Mouse (Mus musculus): ENCODE measurements around the gene Spata16.
"Not testable (repeated sequence)": the region's sequence is repeated elsewhere in the genome, so short reads cannot be mapped to it uniquely, and the experiment has no call there.

The Spata16 gene

DNA sequence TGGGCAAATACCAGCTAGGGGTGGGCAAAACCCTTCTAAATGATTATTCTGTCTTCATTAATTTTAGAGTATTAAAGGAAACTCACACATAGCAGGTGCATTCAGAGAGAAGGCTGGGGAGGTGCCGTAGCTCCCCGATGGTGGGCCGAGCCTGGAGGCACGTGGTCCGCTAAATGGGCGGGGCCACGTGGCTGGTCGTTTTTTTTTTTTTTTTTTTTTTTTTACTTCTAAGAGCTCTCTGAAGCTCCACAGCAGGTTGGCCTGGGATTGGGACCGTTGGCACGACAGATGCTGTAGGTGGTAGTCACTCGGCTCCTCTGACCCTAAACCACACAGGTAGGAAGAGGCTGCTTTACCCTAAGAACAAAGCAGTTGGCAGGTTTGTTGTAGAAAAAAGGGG lies at the start of gene Spata16:
Gene Spata16 (plus strand): TSS at position 219 of the 400 bp plus-strand sequence.
- no peak for DNase-seq (ENCODE audit: low spot score in 2 of 2)

DNA sequence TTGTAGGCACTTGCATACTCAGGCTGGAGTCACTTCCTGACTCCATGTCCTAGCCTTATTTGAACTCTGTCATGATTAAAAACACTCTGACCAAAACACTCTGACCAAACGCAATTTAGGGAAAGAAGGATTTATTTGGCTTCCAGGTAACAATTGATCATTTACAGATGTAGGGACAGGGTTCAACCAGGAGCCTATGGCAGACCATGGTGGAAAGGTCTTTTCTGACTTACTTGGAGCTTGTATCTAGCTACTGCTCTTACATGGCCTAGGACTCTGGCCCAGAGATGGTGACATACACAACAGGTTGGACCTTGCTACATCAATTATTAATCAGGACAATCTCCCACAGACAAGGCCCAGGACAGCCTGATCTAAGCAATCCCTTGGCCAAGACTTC lies 32.6 kb upstream of the Spata16 start:
- no peak for DNase-seq (ENCODE audit: low spot score in 2 of 2)

DNA sequence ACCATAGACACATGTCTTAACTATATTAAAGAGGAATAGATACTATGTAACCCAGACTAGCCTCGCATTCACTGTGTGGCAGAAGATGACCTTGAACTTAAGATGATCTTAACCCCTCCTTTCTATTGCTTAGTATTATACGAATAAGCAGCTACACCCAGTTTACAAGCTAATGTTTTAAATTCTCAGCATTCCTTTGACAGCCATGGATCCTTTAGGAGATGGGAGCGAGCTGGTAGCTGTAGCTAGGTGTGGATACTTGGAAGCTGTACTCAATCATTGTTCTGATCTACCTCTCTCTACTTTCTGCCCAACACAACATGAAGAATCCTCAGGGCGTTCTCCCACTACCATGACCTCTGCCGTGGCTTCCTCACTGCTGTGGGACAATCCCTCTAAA lies 28.9 kb upstream of the Spata16 start:
- DNase-seq (ENCODE audit: low spot score in 2 of 2) = no peak

DNA sequence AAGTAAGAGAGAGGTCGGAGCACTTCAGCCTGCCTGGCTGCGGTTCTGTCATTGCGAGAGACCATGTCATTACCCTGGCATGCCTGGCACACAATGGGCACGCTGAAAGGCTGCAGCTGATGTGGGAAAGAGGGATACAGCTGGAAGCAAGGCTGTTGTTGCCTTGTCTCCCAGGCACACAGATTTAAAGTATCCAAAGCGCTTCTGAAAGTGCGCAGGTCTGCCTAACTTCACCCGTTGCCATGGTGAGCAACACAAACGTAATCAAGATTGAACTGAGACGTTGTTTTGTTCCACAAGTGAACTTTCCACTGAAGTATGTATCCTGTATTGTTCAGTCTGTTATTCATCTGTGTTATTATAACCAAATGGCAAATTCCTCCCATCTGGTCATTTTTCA lies 1.8 kb downstream of the Spata16 start:
- peak in 1 of 2 experiments; percentile 15 for DNase-seq (ENCODE audit: low spot score in 2 of 2)

DNA sequence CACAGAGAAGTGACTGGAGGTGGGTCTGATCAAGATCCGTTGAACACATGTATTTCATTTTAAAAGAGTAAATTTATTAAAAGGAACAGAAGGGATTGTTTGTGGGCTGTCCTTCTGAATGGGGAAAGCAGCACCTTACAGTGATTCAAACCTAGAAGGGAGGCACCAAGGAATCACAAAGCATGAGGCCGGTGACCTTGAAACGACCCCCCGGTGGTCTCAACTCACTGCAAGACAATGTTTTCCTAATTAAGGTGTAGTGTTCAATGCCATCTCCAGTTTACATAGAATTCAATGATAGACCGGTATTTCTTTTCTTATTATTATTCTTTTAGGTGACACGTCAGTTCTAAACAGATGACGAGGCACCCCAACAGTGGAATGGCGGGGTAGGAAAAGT lies 2.4 kb downstream of the Spata16 start:
- no peak for DNase-seq (ENCODE audit: low spot score in 2 of 2)

DNA sequence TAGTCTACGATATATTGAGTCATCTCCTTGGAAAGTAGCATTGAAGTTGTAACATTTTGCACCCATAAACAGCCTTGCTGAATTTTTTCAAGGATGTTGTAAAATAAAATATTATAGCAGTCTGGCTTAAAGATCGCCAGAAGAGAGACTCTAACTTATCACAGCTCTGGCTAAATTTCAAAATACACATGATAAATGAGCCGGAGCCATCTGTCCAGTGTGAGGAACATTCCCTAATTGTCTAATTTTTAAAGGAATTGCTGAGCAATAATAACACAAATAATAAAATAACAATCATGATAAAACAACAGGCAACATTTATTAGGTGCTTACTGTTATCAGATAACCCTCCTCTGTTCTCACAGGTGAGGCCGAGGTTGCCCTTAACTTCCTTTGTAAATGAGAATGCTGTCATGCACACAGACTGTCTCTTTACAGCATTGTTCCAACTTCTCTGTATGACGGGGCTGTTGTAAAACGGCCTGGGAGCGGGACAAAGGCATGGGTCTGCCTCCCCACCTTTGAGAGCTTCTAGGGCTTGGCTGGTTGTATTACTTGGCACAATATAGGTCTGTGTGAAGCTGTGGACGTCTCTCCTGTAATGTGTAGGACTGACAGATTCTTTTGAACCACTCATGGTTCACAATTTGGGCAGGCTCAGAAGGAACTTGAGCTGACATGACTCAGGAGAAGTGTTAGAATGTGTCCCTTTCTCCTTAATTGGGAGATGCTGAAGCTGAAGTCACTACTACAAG lies 3.1 kb downstream of the Spata16 start:
- no peak for DNase-seq (ENCODE audit: low spot score in 2 of 2)

DNA sequence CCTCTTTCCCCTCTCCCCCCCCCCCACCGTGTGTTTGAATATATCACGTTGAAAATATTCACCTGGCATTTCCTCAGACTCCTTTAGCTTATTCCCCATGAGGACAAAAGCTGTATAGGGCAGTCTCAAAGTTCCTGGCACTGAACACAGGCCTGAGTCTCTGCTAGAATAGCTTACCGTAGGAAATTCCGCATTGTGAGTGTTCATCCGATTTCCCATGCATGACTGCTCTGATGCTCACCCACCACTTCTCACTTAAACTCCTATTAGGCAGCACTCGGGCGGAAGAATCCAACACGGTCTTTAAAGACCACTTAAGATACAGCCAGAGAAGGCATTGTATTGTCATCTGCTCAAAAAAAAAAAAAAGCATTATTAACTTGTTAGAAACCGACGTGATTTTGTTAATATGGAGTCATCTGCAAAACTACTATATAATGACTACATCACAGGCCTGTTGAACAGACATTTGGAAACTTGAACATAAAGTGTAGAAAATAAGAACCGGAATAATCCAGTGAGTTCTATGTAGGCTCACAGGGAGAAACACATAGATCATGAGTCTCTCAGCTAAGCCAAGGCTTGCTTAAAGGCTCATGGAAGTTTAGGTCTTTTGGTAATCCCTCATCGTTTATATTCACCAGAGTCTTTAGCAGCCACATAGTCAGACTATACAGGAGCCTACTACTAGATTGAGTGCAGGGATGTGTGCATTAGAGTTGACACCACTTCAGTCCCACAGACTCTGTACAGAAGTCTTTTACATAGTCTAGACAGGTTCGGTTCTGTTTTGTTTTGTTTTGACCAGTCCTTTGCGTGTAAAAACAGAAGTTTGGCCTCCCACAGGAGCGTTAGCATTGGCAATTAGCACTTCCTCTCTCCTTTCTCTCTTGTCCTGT lies 4.2 kb downstream of the Spata16 start:
- DNase-seq (ENCODE audit: low spot score in 2 of 2) = no peak

DNA sequence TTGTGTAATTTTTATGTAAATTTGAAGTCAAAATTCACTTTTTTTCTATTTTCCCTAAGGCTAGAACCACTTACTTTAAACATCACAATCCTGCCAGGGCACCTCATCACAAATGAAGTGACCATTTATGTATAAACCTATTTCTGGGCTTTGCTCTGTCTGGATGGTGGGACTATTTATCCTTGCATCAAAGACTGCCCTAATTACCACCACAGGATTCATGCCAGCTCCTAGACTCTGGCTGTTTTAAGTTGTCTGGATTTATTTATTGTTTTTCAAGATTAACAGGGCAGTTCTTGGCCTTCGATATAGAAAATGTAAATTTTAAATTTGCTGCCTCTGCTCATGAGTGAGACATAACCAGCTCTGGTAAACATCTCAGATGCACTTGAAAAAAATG lies 6.7 kb downstream of the Spata16 start:
- DNase-seq (ENCODE audit: low spot score in 2 of 2) = no peak

DNA sequence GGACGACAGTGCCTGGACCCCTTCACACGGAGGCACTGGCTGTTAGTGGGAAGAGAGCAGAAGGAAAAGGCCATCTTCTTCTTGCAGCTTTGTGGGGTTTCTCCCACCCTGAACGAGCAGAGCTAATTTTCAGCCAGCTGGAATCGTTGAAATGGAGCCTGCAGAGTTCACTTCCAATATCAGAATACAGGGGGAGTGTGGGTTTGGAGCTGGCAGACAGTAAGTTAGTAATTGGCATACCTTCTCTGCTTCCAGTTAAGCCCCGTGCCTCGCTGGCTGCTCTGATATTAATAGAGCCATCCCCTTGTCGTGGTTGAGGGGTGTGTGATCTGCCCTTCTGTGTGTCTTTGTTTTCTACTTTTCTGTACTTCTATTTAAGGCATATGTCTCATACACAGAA lies 9.4 kb downstream of the Spata16 start:
- DNase-seq (ENCODE audit: low spot score in 2 of 2) = no peak

DNA sequence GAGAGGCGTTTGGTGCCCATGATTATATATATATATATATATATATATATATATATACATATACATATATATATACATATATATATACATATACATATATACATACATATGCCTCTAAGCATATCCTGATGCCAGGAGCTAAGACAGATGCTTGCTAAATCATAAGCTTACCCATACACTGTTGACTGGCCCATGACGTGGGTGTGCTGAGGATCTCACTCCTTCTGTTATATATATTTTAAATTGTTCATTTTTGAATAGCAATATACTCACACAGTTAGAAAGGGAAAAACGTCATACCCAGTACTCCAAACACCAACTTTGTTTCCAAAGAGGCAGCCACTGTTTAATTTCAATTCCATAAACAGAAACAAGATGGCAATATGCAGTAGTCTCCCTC lies 48.4 kb downstream of the Spata16 start:
- peak in 1 of 2 experiments; percentile 26 for DNase-seq (ENCODE audit: low spot score in 2 of 2)

DNA sequence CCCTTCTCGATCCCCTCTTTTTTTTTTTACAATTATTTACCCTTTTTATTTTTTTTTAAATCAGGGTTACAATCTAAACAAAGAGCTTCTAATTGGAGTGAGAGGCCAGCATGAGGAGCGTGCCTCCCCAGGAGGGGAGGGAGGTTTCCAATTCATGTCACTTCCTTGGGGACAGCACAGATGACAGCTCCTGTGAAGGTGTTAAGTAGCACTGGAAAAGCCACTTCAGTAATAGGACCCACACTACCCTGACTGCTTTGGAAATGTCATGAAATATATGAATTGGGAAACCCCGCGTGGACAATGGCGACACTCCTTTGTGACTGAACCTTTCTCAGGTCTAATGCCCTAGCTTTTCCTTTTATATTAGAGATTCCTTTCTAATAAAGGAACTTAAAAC lies 72.1 kb downstream of the Spata16 start:
- DNase-seq (ENCODE audit: low spot score in 2 of 2) = not testable (repeated sequence)

DNA sequence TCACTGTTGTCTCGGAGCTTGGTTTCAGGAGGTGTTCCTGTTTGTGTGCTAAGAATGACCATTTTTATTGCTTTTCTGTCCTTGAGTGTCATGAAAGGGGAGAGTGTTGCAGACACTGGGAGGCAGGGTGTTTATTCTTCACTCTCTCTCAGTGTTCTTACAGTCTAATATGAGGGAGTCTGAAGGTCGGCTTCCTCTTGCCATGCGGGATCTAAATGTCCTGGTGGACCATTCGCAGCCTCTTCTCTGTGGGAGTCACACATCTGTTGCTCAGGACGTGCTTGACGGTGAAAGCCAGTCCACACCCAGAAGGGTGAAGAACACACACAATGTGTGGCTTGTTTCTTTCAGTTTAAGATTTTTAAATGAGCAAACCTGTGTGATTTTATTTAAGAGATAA lies 90.1 kb downstream of the Spata16 start:
- no peak for DNase-seq (ENCODE audit: low spot score in 2 of 2)

DNA sequence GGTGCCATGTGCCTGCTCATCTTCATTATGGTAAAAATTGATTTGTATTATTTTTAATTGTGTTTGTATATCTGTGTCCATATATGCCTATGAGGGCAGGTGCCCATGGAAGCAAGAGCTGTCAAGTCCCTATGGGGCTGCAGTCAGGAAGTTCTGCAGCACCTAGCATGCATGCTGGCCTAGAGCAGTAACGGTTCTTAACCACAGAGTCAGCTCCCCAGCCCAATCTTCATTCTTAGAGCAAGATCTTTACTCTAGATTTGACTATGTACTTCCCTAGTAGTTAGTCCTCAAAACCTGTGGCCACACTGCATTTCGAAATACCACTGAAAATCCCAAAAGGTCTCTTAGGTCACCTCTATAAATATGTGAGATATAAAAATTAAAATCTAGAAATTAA lies 113.1 kb downstream of the Spata16 start:
- no peak for DNase-seq (ENCODE audit: low spot score in 2 of 2)

DNA sequence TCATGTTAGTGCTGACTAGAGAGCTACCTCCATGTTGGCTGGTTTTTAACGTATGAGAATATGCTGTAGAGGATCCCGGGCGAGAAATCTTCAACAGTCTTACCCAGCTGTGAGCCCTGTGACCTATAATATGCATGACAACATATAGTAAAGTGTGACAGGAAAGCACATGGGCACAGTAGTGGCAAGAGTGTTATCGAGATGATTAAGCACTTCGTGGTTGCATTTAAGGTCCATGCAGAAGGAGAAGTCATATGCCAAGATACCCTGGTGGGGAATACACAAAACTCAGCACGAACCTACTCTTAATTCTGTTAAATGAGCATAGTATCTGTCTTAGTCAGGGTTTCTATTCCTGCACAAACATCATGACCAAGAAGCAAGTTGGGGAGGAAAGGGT lies 115.0 kb downstream of the Spata16 start:
- DNase-seq (ENCODE audit: low spot score in 2 of 2) = no peak

DNA sequence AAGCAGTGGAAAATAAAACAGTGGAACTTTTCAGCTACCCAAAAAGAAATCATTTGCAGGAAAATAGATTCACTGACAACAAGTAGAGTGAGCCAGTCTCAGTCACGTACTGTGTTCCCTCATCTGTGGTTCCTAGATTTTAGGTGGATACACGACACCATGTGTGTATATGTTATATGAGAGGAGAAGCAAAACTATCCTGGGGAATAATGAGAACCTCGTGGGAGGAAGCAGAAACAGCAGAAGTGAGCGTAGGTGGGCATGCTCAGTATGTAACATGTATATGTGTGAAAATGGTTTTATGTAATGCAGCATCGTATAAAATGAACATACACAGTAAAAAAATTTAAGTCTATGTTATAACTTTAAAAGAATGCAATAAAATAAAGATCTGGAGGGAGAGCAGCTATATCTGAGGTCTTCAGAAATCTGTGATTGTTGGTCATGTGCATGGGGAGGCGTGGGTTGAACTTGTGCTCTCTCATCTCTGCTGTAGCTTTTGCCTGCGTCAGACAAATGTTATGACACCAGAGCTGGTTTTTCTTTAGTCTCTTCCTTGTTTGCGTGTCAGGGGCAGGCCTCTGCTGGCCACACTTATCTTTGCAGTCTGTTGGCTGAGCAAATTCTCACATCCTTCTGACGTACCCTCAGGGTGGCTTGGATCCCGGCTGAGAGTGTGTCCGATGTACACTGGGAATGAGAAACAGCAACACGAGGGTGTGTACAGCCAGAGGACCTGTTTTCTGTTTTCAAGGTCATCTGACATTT lies 156.1 kb downstream of the Spata16 start:
- DNase-seq (ENCODE audit: low spot score in 2 of 2) = peak in 1 of 2 experiments; percentile 32

DNA sequence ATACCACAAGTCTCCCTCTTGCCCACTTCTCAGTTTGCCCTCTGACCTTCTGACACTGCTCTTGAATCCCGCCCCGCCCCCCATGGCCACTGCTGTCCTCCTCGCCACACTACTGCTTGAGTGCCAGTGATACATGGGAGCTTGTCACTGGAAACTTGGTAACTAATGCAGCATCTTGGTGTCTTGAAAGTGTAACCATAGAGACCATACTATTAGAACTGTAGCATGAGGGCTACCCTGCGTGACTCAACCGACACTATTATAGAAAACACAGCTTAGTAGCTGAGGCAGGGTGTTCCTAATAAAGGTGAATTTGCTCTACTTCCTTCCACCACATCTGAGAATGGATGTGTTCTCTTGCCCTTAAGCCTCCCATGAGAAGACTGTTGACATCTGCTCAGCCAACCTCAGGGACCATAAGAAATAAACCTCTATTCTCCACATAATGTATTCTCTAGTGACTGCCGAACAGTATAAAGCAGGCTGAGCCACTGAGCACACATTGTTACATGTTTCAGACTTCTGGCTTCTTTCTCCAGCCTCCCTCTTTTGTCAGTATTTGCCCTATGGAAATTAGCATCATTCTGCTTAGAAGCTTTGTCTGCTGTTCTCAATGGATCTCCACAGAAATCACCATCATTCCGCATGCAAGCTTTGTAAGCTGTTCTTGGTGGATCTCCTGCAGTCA lies 158.6 kb downstream of the Spata16 start:
- no peak for DNase-seq (ENCODE audit: low spot score in 2 of 2)

DNA sequence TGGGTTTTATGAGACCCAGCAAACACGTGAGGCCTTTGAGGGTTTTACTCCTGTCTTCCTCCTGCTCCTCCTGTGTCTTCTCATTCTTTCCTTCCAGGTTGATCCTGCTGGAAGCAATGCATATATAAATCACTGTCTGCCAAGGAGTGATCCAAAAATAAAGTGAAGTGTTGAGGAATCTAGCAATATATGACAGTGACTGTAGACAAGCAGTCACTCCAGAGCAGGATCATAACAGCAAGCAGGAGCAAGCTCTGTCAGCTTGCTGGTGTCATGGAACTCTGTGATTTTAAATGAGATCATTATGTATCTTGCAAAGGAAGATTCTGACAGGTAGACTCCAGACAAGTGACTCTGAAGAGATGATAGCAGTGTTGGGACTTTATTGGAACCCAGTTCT lies 159.5 kb downstream of the Spata16 start:
- DNase-seq (ENCODE audit: low spot score in 2 of 2) = no peak

DNA sequence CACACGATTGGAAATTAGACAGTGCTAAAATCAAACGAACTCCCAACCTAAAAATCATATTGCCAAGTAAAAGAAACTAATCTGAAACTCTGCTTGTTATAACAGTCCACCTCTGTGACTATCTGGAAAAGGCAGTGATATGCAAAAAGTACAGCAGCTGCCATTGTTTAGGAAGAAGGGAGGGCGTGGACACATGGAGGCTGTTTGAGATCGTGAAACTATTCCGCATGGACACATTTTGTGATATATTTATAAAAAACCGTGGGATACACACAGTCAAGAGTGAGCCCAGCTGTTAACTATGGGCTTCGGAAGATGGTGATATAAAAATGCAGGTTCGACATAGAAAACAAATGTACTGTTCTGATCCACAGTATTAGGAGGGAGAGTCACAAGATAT lies 176.9 kb downstream of the Spata16 start:
- DNase-seq (ENCODE audit: low spot score in 2 of 2) = no peak

DNA sequence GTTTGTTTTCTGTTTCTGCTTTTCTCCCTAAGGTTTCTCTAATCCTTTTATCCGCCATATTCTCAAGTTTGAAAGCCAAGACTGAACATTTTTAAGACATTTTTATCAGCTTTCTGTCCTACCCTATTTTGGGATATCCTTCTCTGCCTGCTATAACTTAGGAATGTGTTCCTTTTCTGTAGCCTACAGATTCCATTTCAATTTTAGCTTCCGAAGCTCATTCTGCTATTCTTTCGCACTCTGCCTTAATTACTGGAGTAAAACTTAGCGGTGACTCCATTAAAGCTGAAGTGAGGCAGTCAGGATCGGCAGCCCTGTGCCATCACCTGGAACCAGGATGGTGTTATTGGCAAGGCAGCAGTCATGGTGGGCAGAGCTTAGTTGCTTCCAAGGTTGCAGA lies 178.3 kb downstream of the Spata16 start:
- no peak for DNase-seq (ENCODE audit: low spot score in 2 of 2)

DNA sequence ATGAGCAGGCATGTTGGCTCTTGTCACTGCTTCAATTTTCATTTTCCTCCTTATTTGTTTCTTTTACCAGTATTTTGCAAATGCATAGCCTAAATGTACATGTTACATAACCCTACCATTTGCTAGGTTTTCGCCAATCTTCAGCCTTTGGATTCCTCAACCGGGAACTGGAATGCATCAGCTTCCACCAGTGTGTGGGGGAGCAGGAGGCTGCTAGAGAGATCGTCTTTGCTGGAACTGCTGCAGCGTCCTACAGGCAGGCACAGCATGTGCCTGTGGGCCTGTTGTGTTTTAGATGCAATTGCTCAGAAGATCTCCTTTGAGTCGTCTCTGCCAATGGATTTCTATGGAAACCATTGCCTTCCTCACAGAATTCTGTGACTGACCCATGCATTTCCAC lies 182.0 kb downstream of the Spata16 start:
- DNase-seq (ENCODE audit: low spot score in 2 of 2) = peak in 1 of 2 experiments; percentile 36

DNA sequence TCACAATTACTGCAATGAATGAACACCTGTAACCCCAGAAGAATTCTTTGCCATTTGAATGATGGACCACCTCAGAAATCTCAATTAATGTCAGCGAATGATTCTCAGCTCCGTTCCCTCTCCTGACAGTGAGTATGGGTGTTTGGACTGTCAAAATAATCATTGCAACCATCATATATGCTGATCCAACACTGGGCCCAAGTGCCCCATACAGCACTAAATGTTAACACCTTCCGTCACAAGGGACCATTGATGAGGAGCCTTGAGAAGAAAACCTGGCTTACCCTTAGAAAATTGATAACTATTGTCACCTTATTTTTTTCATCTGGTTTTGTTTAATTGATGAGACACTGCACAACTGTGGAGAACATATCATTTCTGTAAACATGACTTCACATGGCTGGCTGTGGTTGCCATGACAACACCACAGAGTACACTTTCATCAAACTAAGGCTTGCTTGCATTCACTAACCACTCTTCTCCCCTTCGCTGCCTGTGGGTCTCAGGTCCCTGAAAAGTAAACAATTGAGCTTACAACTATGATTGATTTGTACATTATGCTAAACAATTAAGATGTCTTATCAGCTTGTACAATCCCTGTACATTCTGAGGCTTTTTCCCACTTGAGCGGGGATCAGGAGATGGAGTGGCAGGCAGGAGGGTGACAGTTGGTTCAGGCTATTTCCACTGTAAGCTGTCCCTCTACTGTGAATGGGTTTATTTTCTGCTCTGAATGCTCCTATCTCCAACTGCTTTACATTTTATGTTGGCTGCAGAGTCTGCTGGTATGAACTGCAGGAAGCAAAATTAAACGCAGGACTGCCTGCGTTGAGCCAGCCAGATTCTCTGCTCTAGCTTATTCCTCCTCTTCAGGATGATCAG lies 189.8 kb downstream of the Spata16 start:
- no peak for DNase-seq (ENCODE audit: low spot score in 2 of 2)

Data from left cerebral cortex, adult 9 months (tissue).